ENCODE assay signal across 17 mouse cellular contexts in the genomic region with DNA sequence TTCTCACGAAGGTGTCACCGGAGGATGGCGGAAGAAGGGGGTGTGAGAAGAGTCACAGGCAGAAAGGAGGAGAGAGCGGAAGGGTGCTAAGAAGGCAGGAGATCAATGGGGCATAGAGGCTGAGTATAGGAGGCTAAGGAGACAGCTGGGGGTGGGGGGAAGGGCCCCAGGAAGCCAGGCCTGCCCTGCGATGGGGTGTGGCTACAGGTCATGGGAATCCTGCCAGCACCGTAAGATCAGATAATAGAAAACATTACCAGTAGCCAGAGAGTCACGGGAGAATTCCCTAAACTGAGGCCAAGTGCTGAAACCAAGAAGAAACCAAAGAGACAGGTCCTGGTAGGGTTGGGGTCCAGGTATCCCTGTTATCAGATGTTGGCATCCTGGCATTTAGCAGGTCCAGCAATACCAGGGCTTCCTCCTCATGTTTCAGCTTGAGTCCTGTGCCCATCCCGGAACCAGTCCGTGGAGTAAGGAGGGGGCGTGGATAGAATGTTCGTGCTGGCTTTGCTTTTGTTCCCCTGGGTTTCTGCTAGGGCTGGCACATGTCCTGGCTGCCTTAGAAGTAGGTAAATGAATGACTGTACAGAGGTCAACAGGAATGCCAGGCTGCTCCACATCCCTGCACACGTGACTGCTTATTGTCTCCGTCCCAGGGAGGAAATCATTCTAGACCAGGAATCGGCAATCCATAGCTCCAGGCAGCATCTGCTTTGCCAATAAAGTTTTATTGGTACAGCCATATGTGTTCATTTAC. TPM values are rescaled to one million over a fixed set of nuclear protein-coding genes. Genes with fewer than 3 reads are reported as not detected.
DNase-seq lines count a peak whose midpoint lies in the region; ATAC-seq lines count a peak whose summit lies in the region.
"Had no signal": no experiment of that assay in that cellular context is flagged by ENCODE, and none has a peak within 500 bp of the region (broad histone marks: within the 10 kb centered on the region; RNA-seq: fewer than 3 reads in every experiment).

No protein-coding gene starts in this region.

- DNase-seq in embryonic facial prominence, embryonic 14.5 days (ENCODE audit: low spot score) = no peak
- no peak for DNase-seq in embryonic facial prominence, embryonic 10.5 days (ENCODE audit: low spot score)
- peak; percentile 22 for DNase-seq in urinary bladder, postnatal 14 days (ENCODE audit: low spot score)
- DNase-seq in urinary bladder, adult 18-20 months (ENCODE audit: low spot score in 2 of 2) = no peak
- peak; percentile 43 for DNase-seq in lung, postnatal 25 days (ENCODE audit: low spot score)
- DNase-seq in adipocyte (ENCODE audit: low spot score) = no peak
- DNase-seq: cerebellum, adult 9-11 months; heart, adult 2 months; thymus, postnatal 14 days had no signal

- no peak overlapping the region for H3K4me2 ChIP-seq in embryonic facial prominence, embryonic 14.5 days (ENCODE audit: low read depth, low read length)
- H3K4me2 ChIP-seq in forebrain, embryonic 16.5 days (ENCODE audit: low read length) = no peak overlapping the region
- H3K4me2 ChIP-seq: hindbrain, embryonic 14.5 days; neural tube, embryonic 13.5 days had no signal

- no peak overlapping the region for H3K4me3 ChIP-seq in embryonic facial prominence, embryonic 14.5 days (ENCODE audit: low read depth, low read length)
- no peak overlapping the region for H3K4me3 ChIP-seq in embryonic facial prominence, embryonic 10.5 days
- no peak overlapping the region for H3K4me3 ChIP-seq in forebrain, embryonic 16.5 days (replicated peaks; ENCODE audit: low read length)
- H3K4me3 ChIP-seq: heart, adult 2 months; limb, embryonic 10.5 days; neural tube, embryonic 13.5 days had no signal

- ATAC-seq in embryonic facial prominence, embryonic 14.5 days (ENCODE audit: low read depth) = peak; percentile 38; the same call in 1 of the 2 replicates
- ATAC-seq in forebrain, embryonic 16.5 days = no peak

- WGBS in embryonic facial prominence, embryonic 14.5 days = 76% methylated on average over 14 of the region's 14 CpGs
- 91% methylated on average over 14 of the region's 14 CpGs for WGBS in embryonic facial prominence, embryonic 10.5 days
- WGBS in forebrain, embryonic 16.5 days = 88% methylated on average over 14 of the region's 14 CpGs

- no peaks in the 10 kb centered on the region for H3K9me3 ChIP-seq in embryonic facial prominence, embryonic 14.5 days (ENCODE audit: control insufficient read depth, low read length)
- H3K9me3 ChIP-seq in embryonic facial prominence, embryonic 10.5 days = no peaks in the 10 kb centered on the region
- H3K9me3 ChIP-seq in forebrain, embryonic 16.5 days (ENCODE audit: control insufficient read depth, low read length) = no peaks in the 10 kb centered on the region
- H3K9me3 ChIP-seq: limb, embryonic 10.5 days; neural tube, embryonic 13.5 days had no signal

- peaks cover 55% of the 10 kb centered on the region for H3K36me3 ChIP-seq in embryonic facial prominence, embryonic 14.5 days (ENCODE audit: control insufficient read depth, insufficient read depth, low read length)
- H3K36me3 ChIP-seq in embryonic facial prominence, embryonic 10.5 days (replicated peaks) = peaks cover 69% of the 10 kb centered on the region
- H3K36me3 ChIP-seq in forebrain, embryonic 16.5 days (ENCODE audit: control insufficient read depth, insufficient read depth) = peaks cover 13% of the 10 kb centered on the region

- H3K27me3 ChIP-seq in embryonic facial prominence, embryonic 14.5 days (replicated peaks; ENCODE audit: control insufficient read depth, insufficient read depth, low read length) = no peaks in the 10 kb centered on the region
- H3K27me3 ChIP-seq in embryonic facial prominence, embryonic 10.5 days (replicated peaks; ENCODE audit: low read depth, poor library complexity, severe bottlenecking) = no peaks in the 10 kb centered on the region
- no peaks in the 10 kb centered on the region for H3K27me3 ChIP-seq in forebrain, embryonic 16.5 days (replicated peaks; ENCODE audit: control insufficient read depth, insufficient read depth, low read length)
- H3K27me3 ChIP-seq: neural tube, embryonic 13.5 days had no signal

- no peak overlapping the region for H3K9ac ChIP-seq in embryonic facial prominence, embryonic 14.5 days (ENCODE audit: low read depth, low read length)
- H3K9ac ChIP-seq in forebrain, embryonic 16.5 days (replicated peaks; ENCODE audit: low read depth, low read length) = no peak overlapping the region
- H3K9ac ChIP-seq: hindbrain, embryonic 14.5 days; liver, embryonic 14.5 days; neural tube, embryonic 13.5 days had no signal

- no peaks in the 10 kb centered on the region for H3K4me1 ChIP-seq in embryonic facial prominence, embryonic 14.5 days (ENCODE audit: control insufficient read depth, insufficient read depth, low read length)
- H3K4me1 ChIP-seq in embryonic facial prominence, embryonic 10.5 days = no peaks in the 10 kb centered on the region
- no peaks in the 10 kb centered on the region for H3K4me1 ChIP-seq in forebrain, embryonic 16.5 days (replicated peaks; ENCODE audit: control insufficient read depth, insufficient read depth, low read length)
- H3K4me1 ChIP-seq: limb, embryonic 10.5 days; neural tube, embryonic 13.5 days had no signal

- H3K27ac ChIP-seq in embryonic facial prominence, embryonic 14.5 days (replicated peaks; ENCODE audit: low read depth, low read length) = no peak overlapping the region
- no peak overlapping the region for H3K27ac ChIP-seq in embryonic facial prominence, embryonic 10.5 days (replicated peaks)
- H3K27ac ChIP-seq in forebrain, embryonic 16.5 days (ENCODE audit: low read length) = no peak overlapping the region
- H3K27ac ChIP-seq: heart, adult 2 months; hindbrain, embryonic 14.5 days; limb, embryonic 10.5 days; liver, embryonic 14.5 days; neural tube, embryonic 13.5 days had no signal

RNA-seq across cellular contexts. Expression of gene Vsig10l, which starts 9.2 kb away (rescaled TPM):
- 3.1 and 3.8 TPM in 2 replicates for polyA plus RNA-seq in embryonic facial prominence, embryonic 14.5 days (2014; fragmentation: Nextera tagmentation; extraction: Ambion mirVana)
- 1.2 and 2.3 TPM in 2 replicates for polyA plus RNA-seq in embryonic facial prominence, embryonic 10.5 days (2016; fragmentation: Nextera tagmentation; extraction: Ambion mirVana)
- 5.5 and 7.3 TPM in 2 replicates for polyA plus RNA-seq in forebrain, embryonic 16.5 days (2015; fragmentation: Nextera tagmentation; extraction: Ambion mirVana)

RNA-seq across cellular contexts. Expression of gene Gm45233, which starts 9.8 kb away (rescaled TPM):
- polyA plus RNA-seq in embryonic facial prominence, embryonic 14.5 days (2014; fragmentation: Nextera tagmentation; extraction: Ambion mirVana) = 0.25 TPM in 1 of 2 replicates, not detected in the other
- polyA plus RNA-seq in embryonic facial prominence, embryonic 10.5 days (2016; fragmentation: Nextera tagmentation; extraction: Ambion mirVana) = 0.24 and 0.67 TPM in 2 replicates
- 0.42 TPM in 1 of 2 replicates, not detected in the other for polyA plus RNA-seq in forebrain, embryonic 16.5 days (2015; fragmentation: Nextera tagmentation; extraction: Ambion mirVana)

RNA-seq across cellular contexts. Expression of gene Etfb, which starts 9.9 kb away (rescaled TPM):
- 298 and 300 TPM in 2 replicates for polyA plus RNA-seq in embryonic facial prominence, embryonic 14.5 days (2014; fragmentation: Nextera tagmentation; extraction: Ambion mirVana)
- polyA plus RNA-seq in embryonic facial prominence, embryonic 10.5 days (2016; fragmentation: Nextera tagmentation; extraction: Ambion mirVana) = 231 and 252 TPM in 2 replicates
- polyA plus RNA-seq in forebrain, embryonic 16.5 days (2015; fragmentation: Nextera tagmentation; extraction: Ambion mirVana) = 123 and 127 TPM in 2 replicates

RNA-seq across cellular contexts. Expression of gene Cldnd2, which starts 13.2 kb away (rescaled TPM):
- not detected in 2 replicates for polyA plus RNA-seq in embryonic facial prominence, embryonic 14.5 days (2014; fragmentation: Nextera tagmentation; extraction: Ambion mirVana)
- polyA plus RNA-seq in embryonic facial prominence, embryonic 10.5 days (2016; fragmentation: Nextera tagmentation; extraction: Ambion mirVana) = not detected in 2 replicates
- not detected in 2 replicates for polyA plus RNA-seq in forebrain, embryonic 16.5 days (2015; fragmentation: Nextera tagmentation; extraction: Ambion mirVana)
- polyA plus RNA-seq: heart, adult 2 months; heart, postnatal 0 days; hindbrain, embryonic 14.5 days; limb, embryonic 10.5 days; liver, embryonic 14.5 days; midbrain, postnatal 0 days; neural tube, embryonic 13.5 days; stomach, embryonic 14.5 days had no signal

RNA-seq across cellular contexts. Expression of gene Nkg7, which starts 16.9 kb away (rescaled TPM):
- polyA plus RNA-seq in embryonic facial prominence, embryonic 14.5 days (2014; fragmentation: Nextera tagmentation; extraction: Ambion mirVana) = 1.3 and 1.8 TPM in 2 replicates
- polyA plus RNA-seq in embryonic facial prominence, embryonic 10.5 days (2016; fragmentation: Nextera tagmentation; extraction: Ambion mirVana) = not detected in 2 replicates
- not detected in 2 replicates for polyA plus RNA-seq in forebrain, embryonic 16.5 days (2015; fragmentation: Nextera tagmentation; extraction: Ambion mirVana)
- polyA plus RNA-seq: hindbrain, embryonic 14.5 days; neural tube, embryonic 13.5 days had no signal

Comparison
In these comparisons a context has a peak if more than half of its experiments do, and no peak if none do; other contexts are left out.
1. DNase-seq: peak in urinary bladder, postnatal 14 days (single experiment) and lung, postnatal 25 days (single experiment); none in embryonic facial prominence, embryonic 14.5 days (single experiment), embryonic facial prominence, embryonic 10.5 days (single experiment), urinary bladder, adult 18-20 months (0 of 2) and adipocyte (single experiment).